Mouse (Mus musculus) hindbrain, embryonic 11.5 days (tissue): ENCODE results near the gene R3hdm2. TPM values are rescaled to one million over a fixed set of nuclear protein-coding genes. Genes with fewer than 3 reads are reported as not detected.
A peak's percentile ranks its signal among the peaks of the same experiment; 100 is the strongest.

Experiments used
- ATAC-seq: fragments of 200-750 bp; cut with Nextera tagmentation; 2 replicates; pipeline ENCODE4 v1.8.0; 2017; ENCODE audit warnings: mild to moderate bottlenecking, moderate TSS enrichment, moderate library complexity; ENCODE audit not compliant: low FRiP score
- DNase-seq: peaks from one replicate; pipeline ENCODE4 v3.0.0-alpha.2; 2015; ENCODE audit warnings: low spot score
- H3K27ac ChIP-seq: fragments of 300-500 bp; sonication (generic); 2 replicates; pipeline ENCODE4 v1.5.1; 2014; ENCODE audit warnings: mild to moderate bottlenecking, low read depth, low read length
- H3K27me3 ChIP-seq: fragments of 300-500 bp; sonication (generic); 2 replicates; pipeline ENCODE4 v1.6.1; 2014; ENCODE audit warnings: mild to moderate bottlenecking, low read length, moderate library complexity, mixed read lengths; ENCODE audit not compliant: control insufficient read depth, insufficient read depth
- H3K36me3 ChIP-seq: fragments of 300-500 bp; sonication (generic); 2 replicates; pipeline ENCODE4 v1.6.1; 2014; ENCODE audit warnings: mild to moderate bottlenecking, low read length, moderate library complexity, mixed read lengths; ENCODE audit not compliant: control insufficient read depth, insufficient read depth
- H3K4me1 ChIP-seq: fragments of 300-500 bp; sonication (generic); replicated peaks from 2 replicates; pipeline ENCODE4 v1.6.1; 2014; ENCODE audit warnings: low read length, mixed read lengths; ENCODE audit not compliant: control insufficient read depth, insufficient read depth
- H3K4me2 ChIP-seq: fragments of 300-500 bp; sonication (generic); replicated peaks from 2 replicates; pipeline ENCODE4 v1.6.1; 2014; ENCODE audit warnings: mild to moderate bottlenecking, low read depth, low read length
- H3K4me3 ChIP-seq: fragments of 300-500 bp; sonication (generic); 2 replicates; pipeline ENCODE4 v1.5.1; 2014; ENCODE audit warnings: low read depth, low read length
- H3K9ac ChIP-seq: fragments of 300-500 bp; sonication (generic); 2 replicates; pipeline ENCODE4 v1.6.1; 2014; ENCODE audit warnings: low read depth, low read length
- H3K9me3 ChIP-seq: fragments of 300-500 bp; sonication (generic); 2 replicates; pipeline ENCODE4 v1.6.1; 2016; ENCODE audit warnings: low read length; ENCODE audit not compliant: control insufficient read depth
- WGBS: fragments of 180-500 bp; shearing (Covaris S2); extraction: QIAGEN DNeasy Blood & Tissue Kit; methylation state at CpG from one replicate; pipeline ENCODE4 v1.1.7; 2014; 5-methylcytosine and 5-hydroxymethylcytosine counted together
- polyA plus RNA-seq: library from polyadenylated mRNA; unstranded; fragments of >200 nt; fragmentation: Nextera tagmentation; extraction: Ambion mirVana; gene quantifications from 2 replicates; pipeline ENCODE4 v1.2.1, GENCODE M21; 2014

The R3hdm2 gene
- polyA plus RNA-seq, 1 experiment from 2014 or later, result 33.0 TPM

DNA sequence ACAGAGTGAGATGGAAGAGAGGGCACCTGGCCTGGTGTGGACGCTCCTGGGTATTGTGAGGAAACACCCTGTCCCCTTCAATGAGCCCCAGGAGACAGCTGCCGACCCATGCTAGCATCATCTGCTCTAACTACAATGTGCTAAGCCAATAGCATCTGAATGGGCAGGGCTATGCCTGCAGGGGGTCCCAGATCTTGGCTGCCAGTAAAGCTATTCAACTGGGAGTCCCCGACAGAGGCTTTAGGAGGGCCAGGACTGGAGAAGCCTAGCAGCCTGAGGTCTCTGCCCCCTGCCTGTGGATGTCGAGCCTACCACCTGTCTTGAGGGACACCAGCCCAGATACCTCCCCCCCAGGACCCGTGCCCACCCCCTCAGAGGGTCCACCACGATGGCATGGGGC lies 162.6 kb downstream of the R3hdm2 start:
- WGBS, result 37% methylated on average over 6 of the region's 6 CpGs
- DNase-seq (no peak), ATAC-seq (no peak)
- Histone ChIP-seq H3K27me3 (no peaks in the 10 kb centered on the region), H3K27ac (no peak overlapping the region), H3K9me3 (no peaks in the 10 kb centered on the region), H3K36me3 (peaks cover 18% of the 10 kb centered on the region), H3K4me3 (no peak overlapping the region), H3K4me2 (no peak overlapping the region), H3K4me1 (no peaks in the 10 kb centered on the region), H3K9ac (no peak overlapping the region)

DNA sequence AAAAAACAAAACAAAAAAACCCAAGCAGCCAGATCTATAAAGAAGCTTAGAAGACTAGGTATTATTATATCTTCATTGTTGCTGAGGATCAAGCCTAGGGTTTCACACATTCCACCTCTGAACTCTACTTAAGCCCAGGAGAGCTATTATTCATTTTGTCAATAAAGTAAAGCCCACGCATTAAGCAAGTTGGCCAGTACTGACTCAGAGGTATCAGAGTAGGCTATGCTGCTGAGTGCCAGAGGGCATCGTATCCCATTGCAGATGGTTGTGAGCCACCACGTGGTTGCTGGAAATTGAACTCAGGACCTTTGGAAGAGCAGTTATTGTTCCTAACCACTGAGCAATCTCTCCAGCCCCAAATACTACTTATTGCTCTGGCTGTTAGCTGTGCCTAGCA lies 163.8 kb downstream of the R3hdm2 start:
- DNase-seq, result no peak
- H3K4me3 ChIP-seq, result no peak overlapping the region
- H3K27ac ChIP-seq, result no peak overlapping the region
- H3K27me3 ChIP-seq, result no peaks in the 10 kb centered on the region
- H3K9me3 ChIP-seq, result no peaks in the 10 kb centered on the region
- 82% methylated on average over 3 of the region's 3 CpGs for WGBS
- H3K9ac ChIP-seq, result no peak overlapping the region
- H3K4me2 ChIP-seq, result no peak overlapping the region
- no peaks in the 10 kb centered on the region for H3K4me1 ChIP-seq
- ATAC-seq, result no peak
- H3K36me3 ChIP-seq, result peaks cover 20% of the 10 kb centered on the region

DNA sequence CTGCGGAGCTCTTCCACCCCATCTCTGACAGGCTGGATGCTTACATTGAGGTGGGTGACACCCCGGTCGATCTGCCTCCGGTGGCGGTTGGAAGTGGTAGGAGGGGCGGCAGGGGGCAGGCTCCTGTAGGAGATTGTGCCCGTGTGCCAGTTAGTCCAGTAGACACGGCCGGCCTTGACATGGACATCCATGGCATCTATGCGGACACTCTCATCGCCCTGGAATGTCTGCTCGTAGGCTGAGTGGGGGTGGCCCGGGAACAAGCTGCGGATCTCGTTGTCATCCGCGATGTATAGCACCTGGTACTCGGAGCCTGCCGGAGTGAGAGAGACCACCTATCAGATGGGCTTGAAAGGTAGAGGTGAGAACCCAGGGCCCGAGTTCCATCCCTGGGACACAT lies 164.2 kb downstream of the R3hdm2 start:
- no peak overlapping the region for H3K4me3 ChIP-seq
- no peaks in the 10 kb centered on the region for H3K4me1 ChIP-seq
- no peak for DNase-seq
- H3K9ac ChIP-seq, result no peak overlapping the region
- H3K27me3 ChIP-seq, result no peaks in the 10 kb centered on the region
- H3K9me3 ChIP-seq, result no peaks in the 10 kb centered on the region
- WGBS, result 96% methylated on average over 20 of the region's 20 CpGs
- peaks cover 20% of the 10 kb centered on the region for H3K36me3 ChIP-seq
- no peak overlapping the region for H3K4me2 ChIP-seq
- no peak for ATAC-seq
- H3K27ac ChIP-seq, result no peak overlapping the region

DNA sequence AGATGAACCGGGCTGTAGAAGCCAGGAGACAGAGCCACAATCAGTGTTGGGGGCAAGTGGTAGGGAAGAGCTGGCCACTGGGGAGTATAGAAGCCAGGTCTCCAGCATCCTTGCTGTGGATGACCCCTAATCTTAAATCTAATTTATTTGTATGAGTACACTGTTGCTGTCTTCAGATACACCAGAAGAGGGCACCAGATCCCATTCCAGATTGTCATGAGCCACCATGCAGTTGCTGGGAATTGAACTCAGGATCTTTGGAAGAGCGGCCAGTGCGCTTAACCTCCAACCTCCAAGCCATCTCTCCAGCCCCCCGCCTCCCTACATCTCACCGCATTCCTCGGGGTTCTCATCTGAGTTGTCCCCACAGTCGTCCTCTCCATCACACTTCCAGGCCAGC lies 166.4 kb downstream of the R3hdm2 start:
- WGBS, result 92% methylated on average over 7 of the region's 7 CpGs
- Histone ChIP-seq H3K4me3 (no peak overlapping the region), H3K9me3 (no peaks in the 10 kb centered on the region), H3K4me1 (no peaks in the 10 kb centered on the region), H3K36me3 (peaks cover 27% of the 10 kb centered on the region), H3K27me3 (no peaks in the 10 kb centered on the region), H3K27ac (no peak overlapping the region), H3K4me2 (no peak overlapping the region), H3K9ac (no peak overlapping the region)
- ATAC-seq (no peak), DNase-seq (peak; percentile 26)

DNA sequence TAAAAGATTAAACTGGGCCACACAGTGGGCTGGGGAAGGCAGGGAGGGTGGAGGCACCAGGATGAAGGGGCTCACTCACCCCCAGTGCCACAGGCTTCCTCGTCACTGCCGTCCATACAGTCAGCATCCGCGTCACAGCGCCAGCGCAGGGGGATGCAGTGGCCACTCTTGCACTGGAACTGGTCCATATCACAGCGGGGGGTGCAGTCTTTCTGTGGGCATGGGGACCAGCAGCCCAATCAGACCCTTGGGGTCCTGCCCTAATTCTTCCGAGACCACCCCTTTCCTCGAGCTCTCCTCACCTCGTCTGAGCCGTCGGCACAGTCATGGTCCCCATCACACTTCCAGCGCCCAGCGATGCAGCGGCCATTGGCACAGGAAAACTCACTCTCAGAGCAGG lies 168.1 kb downstream of the R3hdm2 start:
- Histone ChIP-seq H3K9ac (no peak overlapping the region), H3K9me3 (no peaks in the 10 kb centered on the region), H3K4me2 (no peak overlapping the region), H3K27ac (no peak overlapping the region), H3K36me3 (peaks cover 28% of the 10 kb centered on the region), H3K4me3 (no peak overlapping the region), H3K4me1 (no peaks in the 10 kb centered on the region), H3K27me3 (no peaks in the 10 kb centered on the region)
- ATAC-seq (no peak), DNase-seq (no peak)
- 96% methylated on average over 15 of the region's 15 CpGs for WGBS

Other genes with a start within 250 kb of the R3hdm2 start
- gene B4galnt1, start 215.1 kb upstream of the R3hdm2 start, polyA plus RNA-seq, result 10.4 and 12.4 TPM in 2 replicates
- 0.73 and 0.96 TPM in 2 replicates for gene Slc26a10, start 199.7 kb upstream of the R3hdm2 start, polyA plus RNA-seq
- gene Arhgef25, start 190.2 kb upstream of the R3hdm2 start, polyA plus RNA-seq, result 30.1 and 32.0 TPM in 2 replicates
- 143 and 158 TPM in 2 replicates for gene Dtx3, start 184.6 kb upstream of the R3hdm2 start, polyA plus RNA-seq
- gene Pip4k2c, start 168.7 kb upstream of the R3hdm2 start, polyA plus RNA-seq, result 11.8 and 12.9 TPM in 2 replicates
- gene Kif5a, start 117.0 kb upstream of the R3hdm2 start, polyA plus RNA-seq, result 41.4 and 42.2 TPM in 2 replicates
- gene Dctn2, start 114.0 kb upstream of the R3hdm2 start, polyA plus RNA-seq, result 210 and 214 TPM in 2 replicates
- gene Mbd6, start 91.3 kb upstream of the R3hdm2 start, polyA plus RNA-seq, result 14.2 and 17.5 TPM in 2 replicates
- gene Mars, start 68.5 kb upstream of the R3hdm2 start, polyA plus RNA-seq, result 173 and 179 TPM in 2 replicates
- gene Arhgap9, start 58.4 kb upstream of the R3hdm2 start, polyA plus RNA-seq, result 1.1 and 2.2 TPM in 2 replicates
- gene Gli1, start 38.4 kb upstream of the R3hdm2 start, polyA plus RNA-seq, result 3.0 and 3.2 TPM in 2 replicates
- 0.05 TPM in 1 of 2 replicates, not detected in the other for gene Inhbe, start 25.9 kb upstream of the R3hdm2 start, polyA plus RNA-seq
- gene Inhbc, start 9.9 kb upstream of the R3hdm2 start, polyA plus RNA-seq, result not detected in 2 replicates
- gene Stac3, start 121.4 kb downstream of the R3hdm2 start, polyA plus RNA-seq, result 0.36 and 0.43 TPM in 2 replicates
- gene Ndufa4l2, start 134.6 kb downstream of the R3hdm2 start, polyA plus RNA-seq, result 6.5 and 7.0 TPM in 2 replicates
- gene Shmt2, start 142.1 kb downstream of the R3hdm2 start, polyA plus RNA-seq, result 70.3 and 70.4 TPM in 2 replicates
- gene Nxph4, start 154.2 kb downstream of the R3hdm2 start, polyA plus RNA-seq, result 54.5 and 59.8 TPM in 2 replicates
- 66.3 and 67.1 TPM in 2 replicates for gene Lrp1, start 240.8 kb downstream of the R3hdm2 start, polyA plus RNA-seq